Mouse (Mus musculus): ENCODE measurements at regions not wholly inside any gene's neighbourhood (a gene's known extent, or its start where the extent isn't known, plus 50 kb on each side); places are given as distances from the start of the nearest gene placed in this dataset.
"Not testable (repeated sequence)": the region's sequence is repeated elsewhere in the genome, so short reads cannot be mapped to it uniquely, and the experiment has no call there.

DNA sequence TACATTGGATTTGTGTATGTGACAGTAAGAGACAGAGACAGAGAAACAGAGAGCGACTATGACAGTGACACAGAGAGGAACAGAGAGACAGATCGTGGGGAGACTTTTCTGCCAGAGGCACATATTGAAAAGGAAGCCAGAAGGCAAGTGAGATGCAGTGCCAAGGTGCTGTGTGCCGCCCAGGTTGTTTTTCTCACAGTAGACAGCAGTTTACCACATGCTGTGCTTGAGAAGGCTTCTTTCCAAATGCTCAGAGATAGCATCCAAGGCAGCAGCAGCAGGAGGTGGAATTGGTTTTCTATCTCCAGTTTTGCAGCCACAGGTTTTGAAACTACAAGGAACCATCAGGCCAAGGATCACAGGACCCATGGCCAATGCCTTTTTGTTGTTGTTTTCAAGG is 466.5 kb downstream of the Lrfn5 start:
- DNase-seq (ENCODE audit: low read depth, low spot score), result peak; percentile 58

DNA sequence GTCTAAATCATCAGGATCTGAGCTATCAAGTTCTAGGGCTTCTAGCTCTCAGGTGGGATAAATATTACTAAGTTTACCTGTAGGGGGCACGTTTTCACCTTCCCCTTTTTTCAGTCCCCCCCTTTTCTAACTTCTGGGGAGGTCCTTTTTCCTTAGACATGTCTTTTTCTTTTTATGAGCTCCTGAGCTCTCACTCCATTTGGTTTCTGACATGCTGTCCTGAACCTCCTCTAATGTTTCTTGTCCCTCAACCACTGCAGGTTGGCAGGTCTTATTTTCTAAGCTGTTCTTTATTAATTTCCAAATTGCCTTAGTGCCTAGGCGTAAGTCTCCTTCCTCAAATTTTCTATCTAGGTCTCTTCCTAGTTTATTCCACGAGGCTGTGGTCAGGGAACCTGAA is 470.9 kb downstream of the Lrfn5 start:
- not testable (repeated sequence) for DNase-seq (ENCODE audit: low read depth, low spot score)

DNA sequence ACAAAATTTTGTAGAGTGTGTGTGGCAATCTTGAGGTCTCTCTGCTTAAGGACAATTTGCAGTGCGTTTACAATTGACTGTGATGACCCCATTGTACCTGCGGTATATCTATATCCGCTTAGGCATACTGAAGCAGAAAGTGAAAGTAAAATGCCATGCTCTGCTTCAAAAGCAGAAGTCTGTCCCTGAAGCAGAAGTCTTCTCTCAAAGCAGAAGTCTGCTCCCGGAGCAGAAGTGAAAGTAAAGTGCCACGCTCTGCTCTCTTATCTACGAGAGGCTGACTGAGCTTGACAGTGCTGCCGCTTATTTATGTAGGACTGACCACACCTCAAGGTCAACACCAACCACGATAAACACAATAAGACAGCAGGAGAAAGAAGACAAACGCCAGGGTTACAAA is 471.3 kb downstream of the Lrfn5 start:
- peak; percentile 5 for DNase-seq (ENCODE audit: low read depth, low spot score)

DNA sequence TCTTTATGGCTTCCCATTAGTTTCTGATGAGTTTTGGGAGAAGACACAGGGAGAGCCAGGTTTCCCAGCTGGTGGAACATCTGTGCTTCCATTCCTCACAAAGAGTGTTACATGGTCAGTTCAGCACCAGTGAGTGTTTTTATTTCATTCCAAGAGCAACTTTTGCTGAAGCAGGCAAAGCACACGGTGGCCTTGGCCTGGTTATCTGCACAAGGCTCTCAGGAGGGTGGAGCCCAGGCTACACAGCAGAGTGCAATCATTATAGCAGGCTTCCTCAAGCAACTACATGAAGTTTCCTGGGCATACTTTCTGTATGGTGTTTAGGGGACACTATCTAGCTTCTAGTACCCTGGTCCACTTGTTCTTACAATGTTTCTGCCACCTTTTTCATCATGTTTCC is 490.4 kb downstream of the Lrfn5 start:
- DNase-seq (ENCODE audit: low read depth, low spot score), result no peak

DNA sequence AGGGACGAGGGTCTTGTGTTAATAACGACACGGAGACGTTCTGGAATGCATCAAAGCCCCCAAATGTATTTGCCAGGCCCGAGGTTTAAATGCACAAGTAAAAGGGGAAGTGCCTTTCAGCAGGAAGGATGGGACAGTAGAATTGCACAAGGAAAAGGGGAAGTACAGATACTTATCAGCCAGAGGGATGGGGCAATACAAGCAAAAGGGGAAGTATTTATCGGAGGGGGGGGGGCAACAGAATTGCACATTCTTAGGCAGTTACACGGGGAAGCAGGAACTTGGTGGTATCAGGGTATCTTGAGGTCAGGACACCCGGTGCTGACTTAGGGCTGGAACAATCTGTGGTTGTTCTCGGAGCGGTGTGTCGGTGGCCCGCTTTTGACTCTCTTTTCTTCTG is 494.7 kb downstream of the Lrfn5 start:
- not testable (repeated sequence) for DNase-seq (ENCODE audit: low read depth, low spot score)
